Mouse (Mus musculus): Measurements from ENCODE around the gene Unc5cl.

DNA sequence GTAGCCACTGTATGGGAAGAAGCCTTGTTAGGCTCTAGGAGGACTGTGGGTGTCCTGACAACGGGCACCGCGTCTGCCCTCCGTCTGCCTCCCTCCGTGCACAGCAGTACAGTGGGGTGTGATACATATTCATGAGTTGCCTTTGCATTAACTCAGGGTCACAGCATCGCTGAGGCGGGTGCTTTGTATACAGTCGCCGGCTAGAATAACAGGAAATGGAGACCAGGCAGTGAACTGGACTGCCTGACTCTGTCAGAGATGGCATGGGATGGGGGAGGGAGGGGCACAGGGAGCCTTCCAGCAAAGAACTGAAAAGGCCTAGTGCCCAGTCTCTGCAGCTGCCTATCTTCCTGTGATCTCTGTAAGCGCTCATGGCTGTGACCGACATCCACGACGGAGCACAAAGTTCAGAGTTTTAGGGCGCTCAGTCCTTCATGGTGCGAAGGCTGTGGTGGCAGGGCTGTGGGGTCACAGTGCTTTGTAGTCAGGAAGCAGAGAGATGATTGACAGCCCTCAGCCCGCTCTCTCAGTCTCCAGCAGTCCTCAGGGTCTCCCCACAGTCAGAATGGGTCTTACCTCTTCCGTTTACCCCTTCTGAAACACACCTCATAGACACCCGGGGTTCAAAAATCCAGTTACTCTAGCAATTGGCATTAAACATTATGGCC lies 58.0 kb downstream of the Unc5cl start:
- TF ChIP-seq TCF12 (IDR thresholded peaks at IDR 0.05; ENCODE audit: insufficient read depth, poor library complexity, severe bottlenecking) (no peak), POLR2A (IDR thresholded peaks at IDR 0.05; ENCODE audit: insufficient read length, low read depth) (no peak), MYOD1 (IDR thresholded peaks at IDR 0.05; ENCODE audit: control insufficient read depth in 1 of 3, insufficient read length in 2 of 3, low read depth in 2 of 3) (no peak), POLR2AphosphoS2 (IDR thresholded peaks at IDR 0.05; ENCODE audit: insufficient read length, low read depth) (no peak), REST (IDR thresholded peaks at IDR 0.05; ENCODE audit: insufficient read depth, insufficient read length) (no peak), MAX (IDR thresholded peaks at IDR 0.05; ENCODE audit: low read depth) (no peak), E2F4 (IDR thresholded peaks at IDR 0.05; ENCODE audit: insufficient read depth) (no peak), MYOG (IDR thresholded peaks at IDR 0.05; ENCODE audit: control insufficient read depth in 1 of 3, insufficient read depth in 1 of 3, insufficient read length in 2 of 3, low read depth in 2 of 3) (no peak)

Measured in myocyte (in vitro differentiated cells).